Mouse (Mus musculus) heart, adult 18-20 months (tissue): ENCODE data around the gene Zfp281. TPM values are rescaled to one million over a fixed set of nuclear protein-coding genes. Genes with fewer than 3 reads are reported as not detected.
A peak's percentile ranks its signal among the peaks of the same experiment; 100 is the strongest.

Experiments used
- DNase-seq, 2 experiments: peaks; one replicate each; pipeline ENCODE4 v3.0.0; 2021 to 2022; ENCODE audit warnings: mixed read lengths in 1 of 2
- total RNA-seq, 2 experiments: library from RNA; stranded (reverse); gene quantifications; 2 replicates each; pipeline ENCODE4 v1.2.3; 2021

Zfp281 gene
- total RNA-seq, 2 experiments from 2014 or later = 9.0 to 10.9 TPM

DNA sequence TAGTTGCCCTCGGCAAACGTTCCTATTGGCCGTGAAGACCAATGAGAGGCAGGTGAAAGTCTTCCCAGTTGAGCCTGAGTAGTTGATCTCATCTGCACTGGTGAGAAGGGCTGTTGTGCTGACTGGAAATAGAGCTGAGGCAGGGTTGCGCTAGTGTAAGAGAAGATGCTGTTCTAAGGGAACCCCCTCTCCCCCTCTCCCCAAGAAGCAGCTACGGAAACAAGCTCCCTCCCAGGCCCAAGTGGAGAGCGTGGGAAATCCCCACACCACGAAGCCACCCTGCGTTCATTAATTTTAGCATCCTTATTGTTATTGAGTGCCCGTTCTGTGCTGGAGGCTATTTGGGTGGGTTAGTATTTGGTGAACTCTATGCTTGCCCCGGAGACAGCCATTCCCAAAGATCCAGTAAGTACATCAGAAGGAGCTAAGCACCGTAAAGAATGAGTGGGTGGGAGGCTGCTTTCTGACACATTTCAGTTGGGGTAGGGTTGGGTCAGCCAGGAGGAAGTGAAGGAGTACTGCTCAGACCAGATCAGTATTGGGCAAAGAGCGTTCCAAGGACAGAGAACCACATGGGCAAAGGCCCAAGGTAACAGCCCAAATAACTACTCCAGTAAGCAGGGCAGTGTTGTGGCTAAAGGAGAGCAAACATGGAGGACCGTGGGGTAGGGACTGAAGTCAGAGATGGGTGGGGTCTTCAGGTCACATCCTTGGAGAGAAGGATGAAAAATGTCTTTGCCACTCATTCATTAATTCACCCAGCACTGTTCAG lies 33.9 kb downstream of the Zfp281 start:
- DNase-seq = no peak

DNA sequence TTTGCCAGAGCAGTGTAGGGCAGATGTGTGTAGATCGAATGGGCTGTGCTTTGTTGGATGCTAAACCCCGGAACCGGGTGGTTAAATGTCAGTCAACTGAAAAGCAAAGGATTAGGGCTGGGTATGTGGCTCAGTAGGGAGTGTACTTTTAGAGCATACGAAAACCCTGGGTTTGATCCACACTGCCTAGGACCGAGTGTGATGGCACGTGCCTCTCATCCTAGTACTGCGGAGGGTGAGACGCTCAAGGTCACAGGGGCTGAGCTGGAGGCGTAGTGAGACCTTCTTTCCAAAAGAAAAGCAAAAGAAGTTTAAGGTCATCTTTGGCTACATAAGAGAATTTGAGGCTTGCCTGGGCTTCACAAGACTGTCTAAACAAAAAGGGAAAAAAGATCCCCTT lies 34.6 kb downstream of the Zfp281 start:
- no peak for DNase-seq

DNA sequence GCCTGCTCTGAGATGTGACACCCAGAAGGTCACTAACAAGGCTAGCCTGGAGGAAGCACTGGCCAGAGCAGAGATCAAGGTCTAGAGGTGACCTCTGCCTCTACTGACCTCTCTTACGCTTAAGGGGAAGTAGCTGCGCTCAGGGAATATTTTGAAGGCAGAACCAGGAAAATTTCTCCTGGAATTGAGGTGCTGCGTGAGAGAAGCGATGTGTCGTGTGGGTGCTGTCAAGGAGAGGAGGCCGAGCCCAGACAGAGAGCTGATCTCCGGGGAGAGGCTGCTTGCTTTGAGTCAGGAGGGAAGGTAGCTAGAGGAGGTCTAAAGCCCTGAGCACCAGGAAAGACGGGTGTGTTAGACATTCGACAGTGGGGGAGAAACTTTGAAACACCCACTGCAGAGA lies 35.2 kb downstream of the Zfp281 start:
- no peak for DNase-seq

DNA sequence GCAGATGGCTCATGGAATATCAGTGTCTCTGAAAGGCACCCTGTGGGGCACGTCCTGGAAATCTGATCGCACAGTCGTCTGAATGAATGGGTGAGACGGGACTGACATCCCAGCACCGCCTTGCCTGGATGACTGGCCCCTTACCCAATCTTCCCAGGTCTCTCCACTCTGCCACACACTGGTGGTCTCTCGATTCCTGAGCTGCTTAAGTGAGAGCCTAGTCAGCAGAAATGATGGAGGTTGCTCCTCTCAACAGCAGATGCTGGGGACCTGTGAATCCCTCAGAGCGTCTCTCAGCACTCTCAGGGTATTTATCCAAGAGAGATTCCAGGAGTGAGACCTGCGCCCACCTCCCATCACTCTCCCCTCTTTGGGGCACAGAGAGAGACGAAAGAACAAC lies 36.8 kb downstream of the Zfp281 start:
- no peak for DNase-seq

DNA sequence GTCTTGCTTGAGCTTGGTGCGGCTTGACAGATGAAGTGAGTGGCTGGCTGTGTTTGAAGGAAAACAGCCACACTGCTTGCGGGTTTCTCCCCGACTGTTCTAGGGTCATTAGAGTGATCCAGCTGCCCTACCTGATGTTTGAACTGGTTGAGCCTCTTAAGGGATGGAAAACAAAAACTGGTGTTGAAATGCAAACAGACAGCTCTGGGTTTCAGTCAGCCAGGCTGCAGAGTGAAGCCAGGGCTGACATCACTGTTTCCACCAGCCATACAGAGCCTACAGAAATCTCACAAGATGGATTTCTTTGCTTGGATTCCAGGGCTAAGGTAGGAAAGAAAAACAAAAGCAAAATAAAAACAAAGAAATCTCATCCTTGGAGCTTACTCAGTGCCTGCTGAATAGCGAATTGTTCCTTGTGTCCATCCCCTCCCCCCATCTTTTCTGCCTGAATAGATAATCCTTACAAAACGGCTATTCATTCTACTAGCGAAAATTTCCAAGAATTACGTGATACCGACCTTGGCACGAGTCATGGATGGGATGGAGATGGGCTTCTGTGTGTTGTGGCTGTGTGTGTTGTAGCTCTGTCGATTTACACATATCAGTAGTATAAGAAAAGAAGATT lies 37.4 kb downstream of the Zfp281 start:
- DNase-seq = no peak

DNA sequence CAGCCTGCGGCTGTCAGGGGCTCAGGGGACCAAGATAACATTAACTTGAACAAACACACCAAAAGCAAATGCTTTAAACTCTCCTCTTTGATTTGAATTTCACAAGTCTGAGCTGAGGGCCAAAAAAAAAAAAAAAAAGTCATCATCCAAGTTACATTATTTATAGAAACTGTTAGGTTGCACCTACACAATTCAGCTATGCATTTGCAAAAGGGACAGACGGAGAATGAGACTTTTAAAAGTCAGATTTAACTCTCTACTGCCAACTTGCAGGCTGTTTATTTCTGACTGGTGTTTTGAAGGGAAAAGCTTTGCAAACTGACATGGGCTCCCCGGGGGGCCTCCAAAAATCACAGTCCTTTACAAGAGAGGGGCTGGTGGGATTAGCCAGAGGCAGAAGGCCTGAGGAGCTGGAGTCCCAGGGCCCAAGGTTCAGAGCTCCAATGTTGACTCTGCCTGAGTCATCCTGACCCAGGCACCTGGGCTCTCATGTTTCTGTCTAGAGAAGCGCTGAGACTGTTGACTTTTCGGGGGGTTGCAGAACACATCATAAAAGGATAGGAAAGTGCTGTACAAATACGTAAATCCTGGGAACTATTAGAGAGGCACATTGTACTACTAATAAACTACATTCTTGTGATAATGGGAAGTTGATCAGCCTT lies 40.4 kb downstream of the Zfp281 start:
- DNase-seq = no peak

DNA sequence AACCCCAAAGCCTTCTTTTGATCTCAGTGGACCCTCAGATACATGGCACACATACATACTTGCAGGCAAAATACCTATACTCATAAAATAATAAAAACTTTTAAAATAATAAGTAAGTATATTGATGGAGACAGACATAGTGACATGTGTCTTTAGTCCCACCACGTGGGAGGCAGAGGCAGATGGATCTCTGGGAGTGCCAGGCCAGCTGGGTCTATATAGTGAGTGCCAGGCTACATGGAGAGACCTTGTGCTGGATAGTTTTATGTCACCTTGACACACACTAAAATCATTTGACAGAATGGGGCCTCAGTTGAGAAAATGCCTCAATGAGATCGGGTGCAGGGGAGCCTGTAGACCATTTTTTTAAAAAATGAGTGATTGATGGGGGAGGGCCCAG lies 41.8 kb downstream of the Zfp281 start:
- DNase-seq = no peak

DNA sequence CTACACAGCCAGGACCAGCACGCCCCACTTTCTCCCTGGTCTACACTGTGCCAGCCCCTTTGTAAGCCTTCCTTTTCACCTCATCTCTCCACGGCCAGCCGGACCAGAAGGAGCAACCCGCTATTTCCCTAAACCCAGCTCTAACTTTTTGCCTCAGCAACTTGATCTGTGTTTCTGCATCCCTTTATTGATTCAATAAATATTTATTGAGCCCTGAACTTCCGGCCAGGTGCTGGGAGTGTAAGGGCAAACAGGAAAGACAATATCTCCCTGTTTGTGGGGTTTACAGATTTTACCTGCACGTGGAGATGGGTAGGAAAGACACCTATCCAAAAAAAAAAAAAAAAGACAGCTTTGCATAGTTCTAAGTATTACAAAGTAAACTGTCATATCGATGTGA lies 45.2 kb downstream of the Zfp281 start:
- no peak for DNase-seq

DNA sequence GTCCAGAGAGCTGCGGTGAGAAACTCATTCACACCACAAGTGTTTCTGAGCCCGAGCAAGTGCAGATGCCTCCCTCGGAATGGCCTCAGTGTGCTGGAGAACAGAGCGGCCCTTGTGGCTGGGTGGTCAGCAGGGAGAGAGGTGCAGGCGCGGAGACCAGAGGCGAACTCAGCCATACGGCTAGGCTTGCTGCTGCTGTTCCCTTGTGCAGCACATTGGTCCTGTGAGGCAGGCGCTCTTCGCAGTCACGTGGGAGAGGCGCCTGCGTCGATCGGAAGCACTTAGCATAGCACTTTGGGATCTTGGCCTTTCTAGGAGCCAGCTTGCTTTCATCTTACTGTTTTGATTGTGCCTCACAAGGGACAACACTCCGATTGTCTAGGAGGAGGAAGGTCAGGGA lies 45.7 kb downstream of the Zfp281 start:
- peak; percentile 22 to 25 for DNase-seq

DNA sequence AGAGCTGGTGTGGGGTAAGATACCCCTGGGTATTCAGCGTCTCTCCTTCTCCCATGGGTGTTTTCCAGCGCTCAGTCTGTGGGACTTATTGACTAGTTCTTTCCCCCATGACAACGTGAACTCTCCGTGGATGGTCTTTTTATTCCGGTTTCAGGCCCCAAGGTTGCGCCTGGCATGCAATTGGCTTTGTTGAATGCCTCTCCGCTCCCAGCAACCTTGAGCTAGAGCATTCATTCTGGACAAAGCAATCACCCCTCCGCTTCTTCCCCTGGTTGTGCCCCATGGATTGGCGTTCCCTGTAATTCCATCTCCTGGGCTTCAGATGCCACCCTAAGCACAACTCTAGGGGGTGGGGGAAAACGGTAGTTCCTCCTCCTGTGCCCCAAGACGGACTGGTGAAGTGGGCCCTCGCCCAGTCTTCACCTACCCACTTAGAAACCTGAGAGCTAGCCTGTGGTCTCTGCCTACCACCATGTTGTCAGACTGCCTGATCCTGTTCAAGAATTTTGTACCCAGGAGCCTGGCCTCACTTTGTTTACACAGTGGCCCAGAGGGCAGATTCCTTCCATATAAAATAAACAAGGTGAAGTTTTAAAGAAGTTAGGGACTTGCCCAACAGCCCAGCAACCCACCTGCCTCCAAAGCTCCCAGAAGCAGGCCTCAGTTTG lies 47.2 kb downstream of the Zfp281 start:
- DNase-seq = no peak

DNA sequence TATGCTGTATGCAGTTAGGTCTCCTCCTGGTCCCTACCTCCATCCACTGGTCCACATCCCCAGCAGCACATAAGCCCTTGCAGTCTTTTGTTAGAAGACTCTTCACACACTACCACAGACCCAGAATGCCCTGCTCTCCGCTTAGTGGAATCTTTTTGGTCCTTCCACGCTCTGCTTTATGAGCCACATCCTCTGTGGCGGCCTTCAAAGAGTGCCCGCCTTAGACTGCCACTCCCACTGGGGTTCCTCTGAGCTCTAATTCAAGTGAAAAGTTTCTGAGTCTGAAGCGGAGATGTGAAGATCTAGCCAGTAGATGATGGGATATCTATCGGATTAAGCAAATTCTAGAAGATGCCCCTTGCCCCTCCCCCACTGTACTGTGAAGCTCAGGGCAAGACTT lies 47.9 kb downstream of the Zfp281 start:
- no peak for DNase-seq

DNA sequence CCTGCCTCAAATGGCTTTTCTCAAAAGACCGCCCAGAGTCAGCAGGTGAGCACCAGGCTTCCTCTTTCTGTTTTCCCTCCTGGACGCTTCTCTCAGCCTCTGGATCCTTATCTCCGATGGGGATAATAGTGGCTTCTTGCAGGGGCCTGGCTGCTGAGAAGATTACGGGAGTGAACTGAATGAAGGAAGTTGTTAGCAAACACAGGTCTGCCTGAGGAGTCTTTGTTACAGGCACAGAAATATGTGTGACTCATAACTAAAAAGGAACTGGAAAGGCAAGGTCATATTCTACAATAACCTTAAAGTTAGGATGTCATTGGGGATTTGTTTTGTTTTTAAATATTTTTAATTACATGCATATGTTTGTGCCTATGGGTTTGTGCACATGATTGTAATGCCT lies 48.6 kb downstream of the Zfp281 start:
- DNase-seq = no peak

DNA sequence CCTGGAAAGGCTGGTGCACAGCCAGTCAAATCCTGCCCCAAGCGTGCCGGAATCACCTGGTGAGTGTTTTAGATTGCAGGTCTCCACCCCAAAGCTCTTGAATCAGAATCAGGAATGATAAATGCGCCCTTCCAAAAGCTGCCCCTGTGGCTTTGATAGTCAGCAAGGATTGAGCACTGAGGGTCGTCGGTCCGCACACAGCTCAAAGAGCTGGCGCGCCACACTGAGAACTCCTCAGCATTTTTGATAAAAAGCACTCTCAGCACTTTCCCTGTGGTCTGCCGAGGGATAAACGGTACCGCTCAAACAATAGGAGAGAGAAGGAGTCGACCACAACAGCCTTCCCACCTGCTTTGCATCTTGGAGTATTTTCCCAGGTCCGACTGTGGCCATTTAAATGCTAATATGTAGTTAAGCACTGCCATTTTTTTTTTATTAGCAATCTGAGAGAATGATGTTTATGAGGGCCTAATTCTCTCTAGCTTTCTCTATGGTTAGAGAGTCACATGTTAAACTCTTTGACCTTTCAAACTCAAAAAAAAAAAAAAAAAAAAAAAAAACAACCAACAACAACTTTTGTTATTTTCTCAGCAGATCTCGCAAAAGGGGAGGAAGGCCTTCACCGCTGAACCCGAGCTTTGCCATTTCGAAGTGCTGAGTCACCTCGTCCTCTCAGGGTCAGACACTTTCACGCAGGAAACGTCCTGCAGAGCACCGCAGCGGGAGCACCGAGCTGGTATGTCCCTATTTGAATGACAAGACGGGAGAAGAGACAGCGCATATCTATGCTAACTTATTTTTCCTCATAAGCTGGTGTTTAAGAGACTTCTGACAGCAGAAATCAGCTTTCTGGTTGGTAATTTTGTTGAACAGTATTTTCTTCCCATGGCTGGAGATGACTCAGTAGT lies 50.1 kb downstream of the Zfp281 start:
- no peak for DNase-seq

DNA sequence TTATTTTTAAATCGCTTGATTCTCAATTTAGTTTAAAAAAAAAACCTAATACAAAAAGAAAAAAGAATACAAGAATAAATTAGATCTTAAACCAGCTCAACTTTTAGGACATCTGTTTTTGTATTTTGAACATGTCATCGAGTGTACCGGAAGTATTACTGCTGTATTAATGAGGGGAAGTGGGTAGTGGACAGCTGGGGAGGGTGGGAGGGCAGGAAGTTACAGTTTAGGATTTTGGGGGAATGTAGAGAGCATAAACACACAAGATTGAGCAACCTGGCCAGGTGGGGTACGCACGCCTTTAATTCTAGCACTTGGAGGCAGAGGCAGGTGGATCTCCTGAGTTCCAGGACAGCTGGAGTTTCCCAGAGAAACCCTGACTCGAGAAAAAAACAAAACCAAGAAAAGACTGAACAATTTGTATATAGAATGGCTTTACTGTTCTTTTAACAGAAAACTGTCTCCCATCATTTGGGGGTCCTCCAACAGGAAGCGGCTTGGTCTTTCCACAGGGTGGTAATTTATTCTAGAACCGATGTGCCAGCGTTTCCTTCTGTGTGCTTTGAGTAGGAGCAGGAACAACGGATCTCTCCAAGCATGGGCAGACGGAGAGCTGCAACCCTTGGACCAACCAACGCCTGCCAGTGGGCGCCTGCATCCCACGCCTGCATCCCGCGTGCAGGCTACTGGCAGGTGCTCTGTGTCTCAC lies 51.2 kb downstream of the Zfp281 start:
- DNase-seq = no peak

DNA sequence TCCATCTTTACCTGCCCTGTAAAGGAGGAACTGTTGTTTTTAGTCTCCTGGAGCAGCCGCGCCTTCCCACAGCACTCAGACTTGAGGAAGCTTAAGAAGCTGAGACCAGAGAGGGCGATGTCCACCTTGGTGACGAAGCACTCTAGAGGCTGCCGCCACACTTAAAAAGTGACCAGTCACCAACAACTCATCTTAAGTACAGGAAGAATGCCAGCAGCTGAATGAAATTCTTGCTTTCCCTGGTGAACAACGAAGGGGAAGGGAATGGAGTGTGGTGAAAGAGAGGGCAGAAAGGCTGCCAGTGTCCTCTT lies 51.7 kb downstream of the Zfp281 start:
- DNase-seq = no peak

DNA sequence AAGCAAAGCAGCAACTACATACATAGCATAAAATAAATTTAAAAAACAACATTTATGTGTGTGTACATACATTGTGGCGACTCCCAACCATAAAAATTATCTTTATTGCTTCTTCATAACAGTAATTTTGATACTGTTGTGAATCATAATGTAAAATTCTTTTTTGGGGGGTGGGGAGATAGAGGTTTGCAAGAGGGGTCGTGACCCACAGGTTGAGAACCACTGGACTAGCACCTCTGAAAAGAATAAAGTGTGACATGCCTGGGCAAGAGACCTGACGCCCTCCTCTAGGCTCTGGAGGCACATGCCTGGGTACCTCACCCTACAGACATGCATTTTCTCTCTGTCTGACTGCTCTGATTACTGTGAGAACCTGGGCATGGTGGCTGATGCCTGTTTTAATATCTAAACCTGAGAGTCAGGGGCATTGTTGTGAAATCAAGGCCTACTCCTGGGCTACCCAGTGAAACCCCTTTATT lies 53.2 kb downstream of the Zfp281 start:
- DNase-seq = no peak

DNA sequence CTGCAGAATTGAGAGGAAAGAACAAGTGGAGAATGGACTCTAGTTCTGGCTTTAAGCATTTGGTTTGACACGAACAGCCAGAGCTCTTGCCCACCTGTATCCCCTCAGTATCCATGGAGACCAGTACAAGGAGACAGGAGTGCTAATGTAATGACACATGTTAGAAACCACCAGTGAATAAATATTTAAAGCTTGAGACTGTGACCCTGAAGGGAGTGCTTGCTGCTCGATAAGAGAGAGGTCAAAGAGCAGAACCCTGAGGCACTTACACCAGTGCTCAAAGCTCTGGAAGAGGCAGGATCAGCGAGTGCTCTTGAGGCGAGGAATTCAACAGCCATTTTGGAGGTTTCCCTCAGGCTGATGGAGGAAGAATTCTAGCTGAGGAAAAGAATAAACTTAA lies 54.1 kb downstream of the Zfp281 start:
- DNase-seq = no peak
